In genomic region chr9:98645750-98646149, GRCm38 (mm10) we compare ENCODE assay signal across 8 mouse cellular contexts. TPM values are rescaled to one million over a fixed set of nuclear protein-coding genes. Genes with fewer than 3 reads are reported as not detected.
A peak's percentile ranks its signal among the peaks of the same experiment; 100 is the strongest.
DNase-seq lines count a peak whose midpoint lies in the region; ATAC-seq and TF ChIP-seq lines count a peak whose summit lies in the region.

No protein-coding gene starts in this region.

- H3K27me3 ChIP-seq in Patski: no peaks in the 10 kb centered on the region
- no peaks in the 10 kb centered on the region for H3K27me3 ChIP-seq in forebrain, embryonic 11.5 days (ENCODE audit: control insufficient read depth, insufficient read depth, low read length)

- in situ Hi-C loops in Patski (cut with MboI; ENCODE audit: low pct_unique_long_range_greater_than_20kb): loop anchor here (5.0 kb wide), 1 partner anchor 162 kb away; no protein-coding TSS in a partner anchor

- no peak overlapping the region for H3K4me3 ChIP-seq in forebrain, embryonic 11.5 days (ENCODE audit: low read depth, low read length)

- WGBS in forebrain, embryonic 11.5 days: 37% methylated on average over 4 of the region's 4 CpGs

- peak; percentile 87 for ATAC-seq in Patski
- peak; percentile 76; the same call in 1 of the 2 replicates for ATAC-seq in forebrain, embryonic 11.5 days (replicated peaks; ENCODE audit: low FRiP score)
- peak; percentile 67 to 88 for ATAC-seq in hematopoietic stem cell, adult 5-6 weeks (replicated peaks in 1 of 2; ENCODE audit: insufficient read depth in 1 of 2, low FRiP score in 2 of 2, low TSS enrichment in 1 of 2, low read depth in 1 of 2, poor library complexity in 2 of 2, severe bottlenecking in 2 of 2)
- ATAC-seq in erythroid progenitor cell, adult 5-6 weeks (replicated peaks; ENCODE audit: low FRiP score, poor library complexity, severe bottlenecking): no peak

- DNase-seq in Patski (ENCODE audit: low read depth, low spot score): no peak
- DNase-seq in brain, embryonic 14.5 days (ENCODE audit: low read depth): peak; percentile 90
- DNase-seq in forebrain, embryonic 11.5 days (ENCODE audit: low spot score): peak; percentile 82
- DNase-seq in layer of hippocampus, adult 9-11 months: peak; percentile 40
- DNase-seq in lung, postnatal 4 days: peak; percentile 73 to 74
- DNase-seq in right cerebral cortex, postnatal 25 days: peak; percentile 69

- POLR2A ChIA-PET in Patski (lab: Charles Lee): interaction anchor here (0.8 to 1.2 kb wide), 2 partner anchors 25 to 29 kb away, joined by 3 to 4 read pairs; no protein-coding TSS in a partner anchor

- no peak overlapping the region for H3K4me2 ChIP-seq in forebrain, embryonic 11.5 days (ENCODE audit: low read depth, low read length, severe bottlenecking)

- peak; percentile 90 for TF ChIP-seq CTCF in Patski (IDR thresholded peaks at IDR 0.05)
- peak; percentile 89 for TF ChIP-seq CTCF in brain, embryonic 14.5 days (IDR thresholded peaks at IDR 0.05; ENCODE audit: borderline replicate concordance, extremely low read depth, insufficient read depth, insufficient read length)

- no peaks in the 10 kb centered on the region for H3K36me3 ChIP-seq in forebrain, embryonic 11.5 days (ENCODE audit: control insufficient read depth, insufficient read depth, low read length)

- no peaks in the 10 kb centered on the region for H3K9me3 ChIP-seq in forebrain, embryonic 11.5 days (ENCODE audit: control insufficient read depth, low read length)

- CTCF ChIA-PET in Patski (lab: Charles Lee): interaction anchor here (0.6 to 1.9 kb wide), 11 partner anchors 9 to 217 kb away, joined by 3 to 18 read pairs (median 3); no protein-coding TSS in a partner anchor

- no peaks in the 10 kb centered on the region for H3K4me1 ChIP-seq in forebrain, embryonic 11.5 days (replicated peaks; ENCODE audit: control insufficient read depth, insufficient read depth, low read length)

- H3K9ac ChIP-seq in forebrain, embryonic 11.5 days (ENCODE audit: low read length): no peak overlapping the region

- no peak for TF ChIP-seq POLR2A in brain, embryonic 14.5 days (IDR thresholded peaks at IDR 0.05; ENCODE audit: borderline replicate concordance, extremely low read depth, insufficient read depth, insufficient read length, poor library complexity, severe bottlenecking)

- H3K27ac ChIP-seq in forebrain, embryonic 11.5 days (ENCODE audit: low read depth, low read length): no peak overlapping the region

RNA-seq across cellular contexts. Expression of gene Mrps22, which starts 44.3 kb away (rescaled TPM):
- 42.8 TPM for polyA plus RNA-seq in Patski (2021)
- 33.9 and 42.3 TPM in 2 replicates for polyA plus RNA-seq in brain, embryonic 14.5 days (2012; rRNA removed)
- 75.7 and 76.3 TPM in 2 replicates for polyA plus RNA-seq in forebrain, embryonic 11.5 days (2014; fragmentation: Nextera tagmentation; extraction: Ambion mirVana)
- total RNA-seq in hematopoietic stem cell, adult 5-6 weeks (2017): 53.2 and 63.7 TPM in 2 replicates
- total RNA-seq in erythroid progenitor cell, adult 5-6 weeks (2015; ENCODE audit: low replicate concordance): 6.8 and 19.3 TPM in 2 replicates
- 13.5 and 17.3 TPM in 2 replicates for total RNA-seq in erythroid progenitor cell, adult 5-6 weeks (2017; ENCODE audit: low replicate concordance)
